Mouse (Mus musculus): ENCODE results near the gene Rit1.

- TF ChIP-seq CTCF (IDR thresholded peaks at IDR 0.05; ENCODE audit: extremely low read depth, insufficient read depth, low read length) (no peak), POLR2A (IDR thresholded peaks at IDR 0.05; ENCODE audit: extremely low read depth, insufficient read depth, low read length) (no peak)
Measured at GRCm38 (mm10) chr3:88701222-88701621, 15.4 kb upstream of the Rit1 start.
